Mouse (Mus musculus) liver, embryonic 14.5 days (tissue): ENCODE data around the gene Trmt13. TPM values are rescaled to one million over a fixed set of nuclear protein-coding genes. Genes with fewer than 3 reads are reported as not detected.

Experiments used
- ATAC-seq: fragments of 200-750 bp; cut with Nextera tagmentation; 2 replicates; pipeline ENCODE4 v1.8.0; 2017; ENCODE audit warnings: moderate number of reproducible peaks, mild to moderate bottlenecking, moderate library complexity; ENCODE audit not compliant: insufficient read depth
- DNase-seq, 3 experiments: peaks; one replicate each; pipeline ENCODE4 v3.0.0-alpha.2; 2012 to 2013; ENCODE audit warnings: low read depth in 3 of 3, low spot score in 3 of 3
- H3K27ac ChIP-seq: fragments of 300-500 bp; sonication (generic); 2 replicates; pipeline ENCODE4 v1.5.1; 2014; ENCODE audit warnings: moderate library complexity, mild to moderate bottlenecking, control low read depth, inconsistent platforms
- H3K27me3 ChIP-seq: fragments of 300-500 bp; sonication (generic); 2 replicates; pipeline ENCODE4 v1.6.1; 2014; ENCODE audit warnings: mild to moderate bottlenecking, low read length, moderate library complexity; ENCODE audit not compliant: control insufficient read depth, insufficient read depth
- H3K36me3 ChIP-seq: fragments of 300-500 bp; sonication (generic); replicated peaks from 2 replicates; pipeline ENCODE4 v1.6.1; 2014; ENCODE audit warnings: low read depth; ENCODE audit not compliant: control insufficient read depth, insufficient read depth
- H3K4me1 ChIP-seq, 2 experiments: fragments of 200-500 bp in 1 of 2; fragments of 300-500 bp in 1 of 2; sonication (generic) in 1 of 2; replicated peaks; 2 replicates each; pipeline ENCODE4 v1.6.1; 2012 to 2014; ENCODE audit warnings: antibody characterized with exemption in 1 of 2, inconsistent platforms in 1 of 2, low read length in 1 of 2; ENCODE audit not compliant: control insufficient read depth in 2 of 2, insufficient read depth in 2 of 2
- H3K4me2 ChIP-seq: fragments of 300-500 bp; sonication (generic); 2 replicates; pipeline ENCODE4 v1.6.1; 2014; ENCODE audit warnings: low read depth, mild to moderate bottlenecking, control low read depth, moderate library complexity
- H3K4me3 ChIP-seq, 2 experiments: fragments of 200-500 bp in 1 of 2; fragments of 300-500 bp in 1 of 2; sonication (generic) in 1 of 2; 2 replicates each; pipeline ENCODE4 v1.5.1; 2012 to 2014; ENCODE audit warnings: low read depth in 2 of 2, low read length in 2 of 2, mild to moderate bottlenecking in 2 of 2, control low read depth in 1 of 2, inconsistent platforms in 1 of 2, moderate library complexity in 1 of 2; ENCODE audit not compliant: insufficient read depth in 1 of 2
- H3K9ac ChIP-seq: fragments of 300-500 bp; sonication (generic); replicated peaks from 2 replicates; pipeline ENCODE4 v1.6.1; 2014; ENCODE audit warnings: mild to moderate bottlenecking, control low read depth, moderate library complexity
- H3K9me3 ChIP-seq: fragments of 300-500 bp; sonication (generic); 2 replicates; pipeline ENCODE4 v1.6.1; 2016; ENCODE audit warnings: low read length, mixed read lengths; ENCODE audit not compliant: control insufficient read depth
- CTCF ChIP-seq: IDR thresholded peaks from 2 replicates; pipeline ENCODE4 v1.5.1; 2016; ENCODE audit warnings: antibody characterized with exemption, low read depth, control low read depth
- EP300 ChIP-seq: IDR thresholded peaks from 2 replicates; pipeline ENCODE4 v1.6.1; 2016; ENCODE audit warnings: antibody characterized with exemption, low read depth
- WGBS: fragments of 180-500 bp; shearing (Covaris S2); extraction: QIAGEN DNeasy Blood & Tissue Kit; methylation state at CpG from one replicate; pipeline ENCODE4 v1.1.7; 2014; ENCODE audit not compliant: insufficient replicate concordance; 5-methylcytosine and 5-hydroxymethylcytosine counted together
- polyA plus RNA-seq, 2 experiments: library from polyadenylated mRNA; depleted of rRNA in 1 of 2; stranded (reverse) in 1 of 2; unstranded in 1 of 2; fragments of >200 nt; fragmentation: Nextera tagmentation in 1 of 2; extraction: Ambion mirVana in 1 of 2; gene quantifications; 2 replicates each; pipeline versions ENCODE4 v1.2.1 to v1.2.3; 2012 to 2014

Trmt13 gene
- polyA plus RNA-seq, 2 experiments: 7.3 to 7.8 TPM

DNA sequence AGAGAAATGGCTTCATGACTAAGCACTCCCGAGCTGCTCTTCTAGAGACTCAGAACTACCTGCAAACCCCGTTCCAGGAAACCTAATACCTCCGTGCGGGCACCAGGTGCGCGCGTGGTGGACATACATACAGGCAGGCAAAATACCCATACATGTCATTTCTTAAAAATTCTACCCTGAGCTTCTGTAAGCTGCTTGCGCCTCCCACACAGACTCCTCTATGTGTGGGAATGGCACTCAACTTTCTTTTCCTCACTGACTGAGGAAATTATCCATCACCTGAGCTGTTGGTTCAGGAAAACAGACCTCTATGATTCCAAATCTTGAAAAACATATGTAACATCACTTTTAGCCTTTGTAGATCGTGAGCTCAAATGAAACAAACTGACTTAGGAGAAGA lies 36.3 kb upstream of the Trmt13 start:
- ATAC-seq (no peak), DNase-seq (no peak)
- Histone ChIP-seq H3K4me2 (no peak overlapping the region), H3K4me3 (no peak overlapping the region), H3K36me3 (peaks cover 13% of the 10 kb centered on the region), H3K27ac (no peak overlapping the region), H3K27me3 (no peaks in the 10 kb centered on the region), H3K4me1 (peaks cover 5 to 14% of the 10 kb centered on the region in 2 experiments), H3K9ac (no peak overlapping the region), H3K9me3 (no peaks in the 10 kb centered on the region)
- TF ChIP-seq EP300: no peak
- TF ChIP-seq CTCF: no peak
- 91% methylated on average over 9 of the region's 9 CpGs for WGBS

DNA sequence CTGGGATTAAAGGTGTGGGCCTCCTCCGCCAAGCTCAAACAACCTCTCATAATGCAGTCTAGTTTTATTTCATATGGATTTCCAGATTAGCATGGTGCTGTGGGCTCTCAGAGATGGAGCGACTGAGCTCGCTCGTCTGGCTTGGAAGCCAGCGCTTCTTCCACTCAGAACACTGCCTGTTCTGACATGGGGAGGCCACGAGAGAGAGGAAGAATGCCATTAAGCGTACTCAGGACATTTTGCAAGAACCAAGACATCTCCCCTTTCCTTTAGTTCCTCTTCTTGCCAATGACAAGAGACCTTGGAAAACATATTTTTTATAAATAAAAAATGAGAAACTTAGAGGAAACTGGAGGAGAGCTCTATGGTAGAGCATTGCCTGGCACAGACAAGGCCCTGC lies 34.4 kb upstream of the Trmt13 start:
- no peak overlapping the region for H3K27ac ChIP-seq
- 81% methylated on average over 7 of the region's 7 CpGs for WGBS

DNA sequence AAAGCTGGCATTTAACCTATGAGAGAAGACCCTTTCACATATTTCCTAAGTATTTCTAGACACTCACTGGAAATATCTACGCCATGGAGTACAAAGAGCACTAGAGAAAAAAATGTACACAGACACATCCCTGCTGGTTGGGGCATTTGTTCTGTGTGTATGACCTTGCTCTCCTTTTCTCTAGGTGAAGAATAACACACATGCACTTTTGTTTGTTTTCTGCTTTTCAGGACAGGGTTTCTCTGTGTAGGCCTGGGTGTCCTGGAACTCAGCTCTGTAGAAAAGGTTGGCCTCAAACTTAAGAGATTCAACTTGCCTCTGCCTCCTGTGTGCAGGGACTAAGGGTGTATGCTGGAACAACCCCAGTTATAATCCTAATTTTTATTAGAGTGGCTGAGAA lies 32.0 kb upstream of the Trmt13 start:
- peaks cover 35% of the 10 kb centered on the region for H3K36me3 ChIP-seq
- ATAC-seq (no peak), DNase-seq (no peak)
- no peak overlapping the region for H3K9ac ChIP-seq
- no peak overlapping the region for H3K27ac ChIP-seq
- H3K27me3 ChIP-seq: no peaks in the 10 kb centered on the region
- no peak for TF ChIP-seq EP300
- TF ChIP-seq CTCF: no peak
- H3K4me2 ChIP-seq: no peak overlapping the region
- H3K9me3 ChIP-seq: no peaks in the 10 kb centered on the region
- H3K4me3 ChIP-seq: no peak overlapping the region
- peaks cover 0 to 3% of the 10 kb centered on the region in 2 experiments; a peak in 2 of 4 replicates for H3K4me1 ChIP-seq
- 78% methylated on average over 1 of the region's 1 CpGs for WGBS

More for the DNA sequence above, 34.4 kb upstream of the Trmt13 start:
- H3K9me3 ChIP-seq: no peaks in the 10 kb centered on the region
- H3K4me1 ChIP-seq: peaks cover 3 to 12% of the 10 kb centered on the region in 2 experiments
- DNase-seq (no peak), ATAC-seq (no peak)
- H3K4me3 ChIP-seq: no peak overlapping the region
- TF ChIP-seq EP300 (no peak), CTCF (no peak)
- H3K4me2 ChIP-seq: no peak overlapping the region
- no peak overlapping the region for H3K9ac ChIP-seq
- H3K27me3 ChIP-seq: no peaks in the 10 kb centered on the region
- H3K36me3 ChIP-seq: peaks cover 22% of the 10 kb centered on the region

DNA sequence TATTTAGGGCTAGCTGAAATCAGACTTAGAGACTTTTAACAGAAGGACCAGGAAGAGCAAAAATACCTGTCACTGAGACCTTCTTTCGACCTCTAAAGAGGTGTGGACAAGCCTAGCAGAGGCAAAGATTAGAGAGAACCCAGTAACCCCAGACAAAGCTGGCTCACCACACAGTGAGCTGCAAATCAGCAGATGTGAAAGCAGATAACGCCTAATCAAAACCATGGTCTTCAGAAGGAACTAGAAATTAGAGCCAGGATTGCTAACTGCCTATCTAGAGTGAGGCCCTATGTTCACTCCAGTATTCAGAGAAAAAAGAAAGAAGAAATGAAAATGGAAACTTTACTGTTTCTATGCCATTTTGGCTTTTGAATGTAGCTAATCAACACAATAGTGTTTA lies 28.0 kb upstream of the Trmt13 start:
- H3K9ac ChIP-seq: no peak overlapping the region

DNA sequence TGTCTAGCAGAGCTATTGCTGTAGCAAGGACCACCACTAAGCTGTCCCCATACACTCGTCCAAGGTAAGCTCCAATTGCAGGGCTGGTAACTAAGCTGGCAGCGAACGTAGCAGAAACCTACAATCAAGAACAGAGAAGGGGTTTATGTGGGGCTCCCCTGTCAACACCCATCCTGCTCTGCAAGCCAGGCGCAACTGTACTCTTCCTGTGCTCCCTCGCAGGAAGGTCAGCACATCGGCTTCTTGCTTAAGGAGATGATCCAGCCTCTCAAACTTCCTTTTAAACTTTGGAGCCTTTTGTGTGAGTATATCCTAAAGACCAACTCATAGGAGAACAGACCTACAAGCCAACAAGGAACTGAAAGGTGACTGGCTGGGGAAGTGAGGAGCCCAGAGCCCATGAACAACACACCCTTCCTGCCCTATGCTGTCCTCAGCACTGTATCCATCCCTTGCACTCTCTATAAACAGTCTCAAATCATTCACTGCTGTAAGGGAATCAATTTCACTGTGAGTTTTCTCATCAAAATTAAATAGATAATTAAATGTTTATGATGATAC lies 27.5 kb upstream of the Trmt13 start:
- no peak overlapping the region for H3K4me3 ChIP-seq
- no peak for TF ChIP-seq CTCF
- TF ChIP-seq EP300: no peak
- 84% methylated on average over 6 of the region's 6 CpGs for WGBS
- DNase-seq (no peak), ATAC-seq (no peak)
- no peak overlapping the region for H3K27ac ChIP-seq
- no peaks in the 10 kb centered on the region; a peak in 1 of 4 replicates for H3K4me1 ChIP-seq
- H3K27me3 ChIP-seq: no peaks in the 10 kb centered on the region
- H3K4me2 ChIP-seq: no peak overlapping the region
- H3K9me3 ChIP-seq: no peaks in the 10 kb centered on the region
- H3K36me3 ChIP-seq: peaks cover 46% of the 10 kb centered on the region
- no peak overlapping the region for H3K9ac ChIP-seq

More for the DNA sequence above, 28.0 kb upstream of the Trmt13 start:
- Histone ChIP-seq H3K27ac (no peak overlapping the region), H3K4me3 (no peak overlapping the region), H3K9me3 (no peaks in the 10 kb centered on the region), H3K4me2 (no peak overlapping the region), H3K4me1 (no peaks in the 10 kb centered on the region; a peak in 1 of 4 replicates), H3K27me3 (no peaks in the 10 kb centered on the region), H3K36me3 (peaks cover 48% of the 10 kb centered on the region)
- WGBS: 59% methylated on average over 2 of the region's 2 CpGs
- DNase-seq: no peak
- ATAC-seq: 0 out of 2 replicates have a peak, but pooled peaks have one; percentile 21
- TF ChIP-seq EP300 (no peak), CTCF (no peak)
